Mouse (Mus musculus) layer of hippocampus, adult 18-20 months (tissue): ENCODE data around the gene Snph. TPM values are rescaled to one million over a fixed set of nuclear protein-coding genes. Genes with fewer than 3 reads are reported as not detected.

Experiments used
- DNase-seq, 2 experiments: peaks; one replicate each; pipeline ENCODE4 v3.0.0; 2022; ENCODE audit warnings: low spot score in 2 of 2
- total RNA-seq, 2 experiments: library from RNA; stranded (reverse); gene quantifications; 2 replicates each; pipeline ENCODE4 v1.2.3; 2021

Snph gene
- total RNA-seq, 2 experiments from 2014 or later, result 403 to 407 TPM

GRCm38 (mm10) chr2:151603630-151604029 is 28.8 kb downstream of the Snph start:
- DNase-seq, result peak in 1 of 2 experiments; percentile 62

- no peak for DNase-seq
These were observed 30.3 kb downstream of the Snph start for GRCm38 (mm10) chr2:151602106-151602505.

- DNase-seq, result peak; percentile 60 to 83
These were observed 34.3 kb downstream of the Snph start for GRCm38 (mm10) chr2:151598068-151598467.

- DNase-seq, result no peak
These were observed 45.1 kb downstream of the Snph start for GRCm38 (mm10) chr2:151587306-151587705.

GRCm38 (mm10) chr2:151586807-151587206 is 45.6 kb downstream of the Snph start:
- DNase-seq, result no peak

- no peak for DNase-seq
These were observed 46.5 kb downstream of the Snph start for GRCm38 (mm10) chr2:151585934-151586333.

- DNase-seq, result no peak
These were observed 51.4 kb downstream of the Snph start for GRCm38 (mm10) chr2:151580945-151581344.

- no peak for DNase-seq
These were observed 53.2 kb downstream of the Snph start for GRCm38 (mm10) chr2:151579183-151579582.

- DNase-seq, result peak; percentile 93 to 95
These were observed 56.5 kb downstream of the Snph start for GRCm38 (mm10) chr2:151575699-151576389.

GRCm38 (mm10) chr2:151575119-151575698 is 57.2 kb downstream of the Snph start:
- DNase-seq, result peak in 1 of 2 experiments; percentile 62

- DNase-seq, result peak; percentile 69 to 75
These were observed 57.8 kb downstream of the Snph start for GRCm38 (mm10) chr2:151574607-151575006.

GRCm38 (mm10) chr2:151573667-151574066 is 58.7 kb downstream of the Snph start:
- DNase-seq, result peak in 1 of 2 experiments; percentile 62

GRCm38 (mm10) chr2:151571873-151572700 is 60.3 kb downstream of the Snph start, which contains the start of gene Sdcbp2:
Gene Sdcbp2 (plus strand): TSS chr2:151572622.
- no peak for DNase-seq

GRCm38 (mm10) chr2:151569452-151569851 is 62.9 kb downstream of the Snph start:
- DNase-seq, result no peak

GRCm38 (mm10) chr2:151566856-151567255 is 65.5 kb downstream of the Snph start:
- no peak for DNase-seq

GRCm38 (mm10) chr2:151564986-151565385 is 67.4 kb downstream of the Snph start:
- DNase-seq, result peak in 1 of 2 experiments; percentile 66

GRCm38 (mm10) chr2:151564006-151564405 is 68.4 kb downstream of the Snph start:
- no peak for DNase-seq

- DNase-seq, result no peak
These were observed 69.2 kb downstream of the Snph start for GRCm38 (mm10) chr2:151562930-151563921.

- DNase-seq, result no peak
These were observed 82.7 kb downstream of the Snph start for GRCm38 (mm10) chr2:151549615-151550121.

GRCm38 (mm10) chr2:151546571-151546970 is 85.8 kb downstream of the Snph start:
- DNase-seq, result no peak
